Mouse (Mus musculus): Measurements from ENCODE around the gene Spata33. TPM values are rescaled to one million over a fixed set of nuclear protein-coding genes. Genes with fewer than 3 reads are reported as not detected.
"Not testable (repeated sequence)": the region's sequence is repeated elsewhere in the genome, so short reads cannot be mapped to it uniquely, and the experiment has no call there.

The Spata33 gene
- total RNA-seq, 1 experiment, result 1.2 TPM

DNA sequence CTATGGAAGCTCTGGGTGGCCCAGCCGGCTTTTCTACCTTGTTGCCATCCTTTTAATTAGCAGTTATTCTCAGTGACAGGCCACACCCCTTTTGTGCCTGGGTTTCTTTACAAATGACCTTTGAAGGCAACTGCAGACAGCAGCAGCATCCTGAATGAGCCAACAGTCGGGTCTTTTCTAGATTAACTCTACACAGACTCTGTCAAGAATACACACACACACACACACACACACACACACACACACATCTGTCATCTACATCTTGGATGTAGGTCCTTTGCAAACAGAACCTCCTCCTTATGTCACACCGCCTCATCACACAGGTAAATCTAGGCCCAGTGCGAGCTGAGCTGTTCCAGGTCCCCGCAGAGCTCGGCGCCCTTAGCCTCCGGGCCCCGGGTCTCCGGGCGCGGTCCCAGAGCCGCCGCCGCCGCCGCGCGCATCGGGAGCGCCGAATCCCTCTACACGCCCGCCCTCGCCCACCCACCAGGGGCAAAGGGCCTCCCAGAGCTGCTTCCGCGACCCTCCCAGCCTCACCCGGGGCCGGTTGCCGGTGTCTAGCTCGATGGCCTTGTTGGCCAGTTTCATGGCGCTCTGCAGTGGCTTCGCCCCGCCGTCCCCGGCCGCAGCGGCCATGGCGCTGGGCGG lies 40.9 kb downstream of the Spata33 start:
- no peaks in the 10 kb centered on the region for H3K4me1 ChIP-seq (ENCODE audit: control insufficient read depth in 2 of 2, insufficient read depth in 2 of 2, low read length in 2 of 2, poor library complexity in 1 of 2)
- peaks cover 9% of the 10 kb centered on the region; the same call in 1 of the 2 replicates for H3K36me3 ChIP-seq (ENCODE audit: control insufficient read depth, insufficient read depth, low read length, poor library complexity, severe bottlenecking)
- peak overlapping the region; percentile 90 to 96 for H3K4me3 ChIP-seq (ENCODE audit: insufficient read depth in 1 of 2, low read depth in 1 of 2, low read length in 2 of 2, poor library complexity in 1 of 2, severe bottlenecking in 1 of 2)
- no peak overlapping the region for H3K27ac ChIP-seq (ENCODE audit: insufficient read depth, low read depth, low read length, poor library complexity, severe bottlenecking)
- TF ChIP-seq HCFC1 (IDR thresholded peaks at IDR 0.05; ENCODE audit: borderline replicate concordance, insufficient read depth, low read length) (no peak), CHD2 (IDR thresholded peaks at IDR 0.05; ENCODE audit: low read depth, low read length) (no peak), MAFK (IDR thresholded peaks at IDR 0.05; ENCODE audit: insufficient read depth, low read depth, low read length) (no peak), ZNF384 (IDR thresholded peaks at IDR 0.05; ENCODE audit: low read depth, low read length) (no peak), ZC3H11A (IDR thresholded peaks at IDR 0.05; ENCODE audit: borderline replicate concordance, low read depth, low read length) (no peak)
- no peak for DNase-seq (ENCODE audit: low read depth, low spot score)
- in situ Hi-C loops (cut with MboI; ENCODE audit: low sequenced_read_pairs in 2 of 2, unreplicated experiment in 2 of 2), result no loop called here
- no peaks in the 10 kb centered on the region for H3K9me3 ChIP-seq (ENCODE audit: control insufficient read depth, insufficient read depth, low read depth, low read length)
- H3K9ac ChIP-seq (ENCODE audit: insufficient read depth, low read depth, low read length, poor library complexity, severe bottlenecking), result peak overlapping the region; percentile 93

DNA sequence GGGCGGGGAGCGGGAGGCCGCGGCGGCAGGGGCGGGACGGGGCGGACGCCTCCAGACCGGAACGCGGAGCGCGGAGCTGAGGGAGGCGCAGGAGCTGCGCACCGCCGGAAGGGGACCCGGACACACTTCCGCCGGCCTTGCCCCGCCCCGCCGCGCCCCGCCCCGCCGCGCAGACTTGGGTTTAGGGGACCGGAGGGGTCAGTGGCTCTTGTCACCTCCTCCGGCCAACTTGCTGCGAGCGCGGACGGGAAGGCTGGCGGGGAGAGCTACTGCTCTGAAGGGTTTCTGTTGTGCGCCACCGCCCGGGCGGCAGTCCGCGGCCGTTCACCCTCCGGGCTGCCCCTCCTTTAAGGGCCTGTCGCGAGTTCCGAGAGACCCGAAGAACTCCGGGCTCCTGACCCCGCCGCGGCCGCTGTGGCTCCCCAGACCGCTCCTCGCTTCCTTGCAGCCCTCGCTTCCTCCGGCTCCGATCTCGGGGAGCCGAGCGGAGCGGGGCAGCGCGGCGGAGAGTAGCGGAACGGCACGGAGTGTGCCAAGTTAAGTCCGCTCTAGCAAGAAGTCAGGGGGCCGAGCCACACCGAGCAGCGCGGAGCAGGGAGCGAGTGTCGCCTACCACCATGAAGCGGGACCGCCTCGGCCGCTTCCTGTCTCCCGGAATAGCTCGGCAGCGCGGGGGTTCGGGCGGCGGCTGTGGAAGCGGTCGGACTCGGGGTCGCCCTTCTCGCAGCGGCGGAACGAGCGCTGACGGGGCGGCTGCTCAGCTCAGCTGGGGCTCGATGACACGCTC lies 41.7 kb downstream of the Spata33 start, which contains the start of the genes Zfp276 and Vps9d1:
Gene Zfp276, plus strand, starts transcription at position 97 of the 787 bp plus-strand sequence.
Gene Vps9d1, minus strand, starts transcription at position 250 of the 787 bp plus-strand sequence.
- Histone ChIP-seq H3K36me3 (ENCODE audit: control insufficient read depth, insufficient read depth, low read length, poor library complexity, severe bottlenecking) (peaks cover 9% of the 10 kb centered on the region; the same call in 1 of the 2 replicates), H3K4me3 (ENCODE audit: insufficient read depth in 1 of 2, low read depth in 1 of 2, low read length in 2 of 2, poor library complexity in 1 of 2, severe bottlenecking in 1 of 2) (peak within 1 kb of the TSS; percentile 92 to 96), H3K27ac (ENCODE audit: insufficient read depth, low read depth, low read length, poor library complexity, severe bottlenecking) (no peak within 1 kb of the TSS; the same call in 1 of the 2 replicates), H3K9me3 (ENCODE audit: control insufficient read depth, insufficient read depth, low read depth, low read length) (no peaks in the 10 kb centered on the region), H3K4me1 (ENCODE audit: control insufficient read depth in 2 of 2, insufficient read depth in 2 of 2, low read length in 2 of 2, poor library complexity in 1 of 2) (no peaks in the 10 kb centered on the region), H3K9ac (ENCODE audit: insufficient read depth, low read depth, low read length, poor library complexity, severe bottlenecking) (peak within 1 kb of the TSS; percentile 93)
- DNase-seq (ENCODE audit: low read depth, low spot score), result peak; percentile 56
- TF ChIP-seq HCFC1 (IDR thresholded peaks at IDR 0.05; ENCODE audit: borderline replicate concordance, insufficient read depth, low read length), result peak; percentile 78; the same call in 1 of the 2 replicates
- TF ChIP-seq ZNF384 (IDR thresholded peaks at IDR 0.05; ENCODE audit: low read depth, low read length), result no peak
- in situ Hi-C loops (cut with MboI; ENCODE audit: low sequenced_read_pairs in 2 of 2, unreplicated experiment in 2 of 2), result no loop called here

DNA sequence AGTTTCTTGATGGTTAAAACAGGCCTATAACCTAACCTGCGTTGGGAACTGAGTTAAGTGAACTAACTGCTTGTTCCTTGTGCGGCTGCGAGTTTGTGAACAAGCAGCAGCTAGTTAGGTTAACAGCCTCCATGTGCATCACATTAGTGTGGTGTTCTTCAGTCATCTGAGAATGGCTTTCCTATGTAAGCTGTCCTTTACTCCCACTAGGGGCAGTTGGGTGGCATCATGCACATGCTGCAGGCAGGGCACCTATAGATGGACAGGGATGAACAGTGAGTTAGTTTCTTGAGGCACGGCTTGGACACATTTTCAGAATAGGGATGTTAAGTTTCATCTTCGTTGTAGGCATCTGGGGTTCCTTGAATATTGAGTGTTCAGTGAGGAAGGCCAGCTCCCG lies 42.5 kb downstream of the Spata33 start:
- no peak for TF ChIP-seq HCFC1 (IDR thresholded peaks at IDR 0.05; ENCODE audit: borderline replicate concordance, insufficient read depth, low read length)
- TF ChIP-seq CHD2 (IDR thresholded peaks at IDR 0.05; ENCODE audit: low read depth, low read length), result no peak
- no peak for TF ChIP-seq ZNF384 (IDR thresholded peaks at IDR 0.05; ENCODE audit: low read depth, low read length)
- no peak for TF ChIP-seq ZC3H11A (IDR thresholded peaks at IDR 0.05; ENCODE audit: borderline replicate concordance, low read depth, low read length)
- TF ChIP-seq MAFK (IDR thresholded peaks at IDR 0.05; ENCODE audit: insufficient read depth, low read depth, low read length), result no peak
- Histone ChIP-seq H3K36me3 (ENCODE audit: control insufficient read depth, insufficient read depth, low read length, poor library complexity, severe bottlenecking) (peaks cover 11% of the 10 kb centered on the region; the same call in 1 of the 2 replicates), H3K4me3 (ENCODE audit: insufficient read depth in 1 of 2, low read depth in 1 of 2, low read length in 2 of 2, poor library complexity in 1 of 2, severe bottlenecking in 1 of 2) (peak overlapping the region; percentile 92 to 96; a peak in 2 of 4 replicates), H3K9me3 (ENCODE audit: control insufficient read depth, insufficient read depth, low read depth, low read length) (no peaks in the 10 kb centered on the region), H3K4me1 (ENCODE audit: control insufficient read depth in 2 of 2, insufficient read depth in 2 of 2, low read length in 2 of 2, poor library complexity in 1 of 2) (no peaks in the 10 kb centered on the region), H3K27ac (ENCODE audit: insufficient read depth, low read depth, low read length, poor library complexity, severe bottlenecking) (no peak overlapping the region), H3K9ac (ENCODE audit: insufficient read depth, low read depth, low read length, poor library complexity, severe bottlenecking) (no peak overlapping the region)
- in situ Hi-C loops (cut with MboI; ENCODE audit: low sequenced_read_pairs in 2 of 2, unreplicated experiment in 2 of 2), result no loop called here
- DNase-seq (ENCODE audit: low read depth, low spot score), result no peak

DNA sequence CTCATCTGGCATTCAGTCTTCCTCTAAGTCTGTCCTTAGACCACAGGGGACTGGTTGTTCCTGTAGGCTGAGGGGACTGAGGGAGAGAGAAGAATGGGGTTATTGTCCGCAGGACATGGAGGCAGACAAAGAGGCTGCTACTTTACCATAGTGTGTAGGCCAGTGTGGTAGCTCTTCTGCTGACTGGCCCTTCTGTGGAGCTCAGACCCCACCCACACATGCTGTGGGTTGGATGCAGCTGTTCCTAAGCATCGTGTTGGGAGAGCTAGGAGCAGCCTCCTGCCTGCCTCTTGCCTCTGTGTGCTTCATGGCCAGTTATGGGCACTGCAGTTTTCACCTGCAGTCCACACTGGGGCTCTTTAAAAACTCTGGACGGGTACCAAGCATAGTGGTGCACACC lies 44.5 kb downstream of the Spata33 start:
- DNase-seq (ENCODE audit: low read depth, low spot score), result no peak
- TF ChIP-seq MAFK (IDR thresholded peaks at IDR 0.05; ENCODE audit: insufficient read depth, low read depth, low read length) (no peak), HCFC1 (IDR thresholded peaks at IDR 0.05; ENCODE audit: borderline replicate concordance, insufficient read depth, low read length) (no peak), ZNF384 (IDR thresholded peaks at IDR 0.05; ENCODE audit: low read depth, low read length) (no peak), CHD2 (IDR thresholded peaks at IDR 0.05; ENCODE audit: low read depth, low read length) (no peak)
- in situ Hi-C loops (cut with MboI; ENCODE audit: low sequenced_read_pairs in 2 of 2, unreplicated experiment in 2 of 2), result no loop called here
- Histone ChIP-seq H3K36me3 (ENCODE audit: control insufficient read depth, insufficient read depth, low read length, poor library complexity, severe bottlenecking) (peaks cover 13% of the 10 kb centered on the region; the same call in 1 of the 2 replicates), H3K9me3 (ENCODE audit: control insufficient read depth, insufficient read depth, low read depth, low read length) (no peaks in the 10 kb centered on the region), H3K9ac (ENCODE audit: insufficient read depth, low read depth, low read length, poor library complexity, severe bottlenecking) (no peak overlapping the region), H3K4me3 (ENCODE audit: insufficient read depth in 1 of 2, low read depth in 1 of 2, low read length in 2 of 2, poor library complexity in 1 of 2, severe bottlenecking in 1 of 2) (no peak overlapping the region), H3K4me1 (ENCODE audit: control insufficient read depth in 2 of 2, insufficient read depth in 2 of 2, low read length in 2 of 2, poor library complexity in 1 of 2) (no peaks in the 10 kb centered on the region), H3K27ac (ENCODE audit: insufficient read depth, low read depth, low read length, poor library complexity, severe bottlenecking) (no peak overlapping the region; the same call in 1 of the 2 replicates)

DNA sequence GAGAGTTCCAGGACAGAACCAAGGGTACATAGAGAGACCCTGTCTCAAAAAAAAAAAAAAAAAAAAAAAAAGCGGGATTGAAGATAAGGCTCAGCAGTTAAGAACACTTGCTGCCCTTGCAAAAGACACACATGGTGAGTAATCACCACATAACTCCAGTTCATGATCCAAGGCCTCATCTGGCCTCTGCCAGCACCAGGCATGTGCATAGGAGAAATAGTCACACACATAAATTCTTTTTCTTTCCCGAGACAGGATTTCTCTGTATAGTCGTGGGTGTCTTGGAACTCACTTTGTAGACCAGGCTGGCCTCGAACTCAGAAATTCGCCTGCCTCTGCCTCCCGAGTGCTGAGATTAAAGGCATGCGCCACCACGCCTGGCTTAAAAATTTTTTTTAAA lies 45.0 kb downstream of the Spata33 start:
- H3K27ac ChIP-seq (ENCODE audit: insufficient read depth, low read depth, low read length, poor library complexity, severe bottlenecking); H3K9ac ChIP-seq (ENCODE audit: insufficient read depth, low read depth, low read length, poor library complexity, severe bottlenecking); H3K9me3 ChIP-seq (ENCODE audit: control insufficient read depth, insufficient read depth, low read depth, low read length); in situ Hi-C loops (cut with MboI; ENCODE audit: low sequenced_read_pairs in 2 of 2, unreplicated experiment in 2 of 2); H3K4me3 ChIP-seq (ENCODE audit: insufficient read depth in 1 of 2, low read depth in 1 of 2, low read length in 2 of 2, poor library complexity in 1 of 2, severe bottlenecking in 1 of 2); DNase-seq (ENCODE audit: low read depth, low spot score); H3K4me1 ChIP-seq (ENCODE audit: control insufficient read depth in 2 of 2, insufficient read depth in 2 of 2, low read length in 2 of 2, poor library complexity in 1 of 2): not testable (repeated sequence)
- peaks cover 13% of the 10 kb centered on the region; the same call in 1 of the 2 replicates for H3K36me3 ChIP-seq (ENCODE audit: control insufficient read depth, insufficient read depth, low read length, poor library complexity, severe bottlenecking)

All from ES-E14 (cell line).